Mouse (Mus musculus) limb, embryonic 11.5 days (tissue): ENCODE data around the gene Tcaf3. TPM values are rescaled to one million over a fixed set of nuclear protein-coding genes. Genes with fewer than 3 reads are reported as not detected.

Source experiments
- ATAC-seq: fragments of 200-750 bp; cut with Nextera tagmentation; 2 replicates; pipeline ENCODE4 v1.8.0; 2017; ENCODE audit warnings: low read depth; ENCODE audit not compliant: insufficient number of reproducible peaks, low FRiP score, low TSS enrichment
- DNase-seq: peaks from one replicate; pipeline ENCODE4 v3.0.0-alpha.2; 2015; ENCODE audit warnings: low spot score
- H3K27ac ChIP-seq: fragments of 300-500 bp; sonication (generic); replicated peaks from 2 replicates; pipeline ENCODE4 v1.5.1; 2014; ENCODE audit warnings: low read depth, mild to moderate bottlenecking, low read length
- H3K27me3 ChIP-seq: fragments of 300-500 bp; sonication (generic); 2 replicates; pipeline ENCODE4 v1.6.1; 2014; ENCODE audit warnings: mild to moderate bottlenecking, low read length, mixed read lengths; ENCODE audit not compliant: control insufficient read depth, insufficient read depth
- H3K36me3 ChIP-seq: fragments of 300-500 bp; sonication (generic); 2 replicates; pipeline ENCODE4 v1.6.1; 2014; ENCODE audit warnings: mild to moderate bottlenecking, low read length, moderate library complexity, mixed read lengths; ENCODE audit not compliant: control insufficient read depth, insufficient read depth
- H3K4me1 ChIP-seq: fragments of 300-500 bp; sonication (generic); 2 replicates; pipeline ENCODE4 v1.6.1; 2014; ENCODE audit warnings: low read length, mixed read lengths; ENCODE audit not compliant: control insufficient read depth, insufficient read depth
- H3K4me2 ChIP-seq: fragments of 300-500 bp; sonication (generic); 2 replicates; pipeline ENCODE4 v1.6.1; 2014; ENCODE audit warnings: low read depth, mild to moderate bottlenecking, moderate library complexity; ENCODE audit not compliant: severe bottlenecking
- H3K4me3 ChIP-seq: fragments of 300-500 bp; sonication (generic); 2 replicates; pipeline ENCODE4 v1.5.1; 2014; ENCODE audit warnings: low read depth, low read length
- H3K9ac ChIP-seq: fragments of 300-500 bp; sonication (generic); 2 replicates; pipeline ENCODE4 v1.6.1; 2014; ENCODE audit warnings: mild to moderate bottlenecking, low read length
- H3K9me3 ChIP-seq: fragments of 300-500 bp; sonication (generic); 2 replicates; pipeline ENCODE4 v1.6.1; 2016; ENCODE audit warnings: low read length; ENCODE audit not compliant: control insufficient read depth
- WGBS: fragments of 180-500 bp; shearing (Covaris S2); extraction: QIAGEN DNeasy Blood & Tissue Kit; methylation state at CpG from one replicate; pipeline ENCODE4 v1.1.7; 2014; 5-methylcytosine and 5-hydroxymethylcytosine counted together
- polyA plus RNA-seq: library from polyadenylated mRNA; unstranded; fragments of >200 nt; fragmentation: Nextera tagmentation; extraction: Ambion mirVana; gene quantifications from 2 replicates; pipeline ENCODE4 v1.2.1, GENCODE M21; 2014

Tcaf3 gene
- polyA plus RNA-seq, result not detected in 2 replicates

- Histone ChIP-seq H3K4me3 (no peak within 1 kb of the TSS), H3K27me3 (no peaks in the 10 kb centered on the region), H3K9ac (no peak within 1 kb of the TSS), H3K27ac (no peak within 1 kb of the TSS), H3K4me1 (no peaks in the 10 kb centered on the region), H3K36me3 (no peaks in the 10 kb centered on the region), H3K9me3 (no peaks in the 10 kb centered on the region), H3K4me2 (no peak within 1 kb of the TSS)
- 82% methylated on average over 4 of the region's 4 CpGs for WGBS
- ATAC-seq, result no peak
- DNase-seq, result no peak
Observed at GRCm38 (mm10) chr6:42597592-42597991, at the start of gene Tcaf3. Tcaf3 (minus strand) TSS chr6:42597692.

- under 1% methylated on average over 23 of the region's 23 CpGs for WGBS
- Histone ChIP-seq H3K4me3 (peak within 1 kb of the TSS; percentile 16), H3K4me1 (no peaks in the 10 kb centered on the region), H3K27me3 (no peaks in the 10 kb centered on the region), H3K27ac (no peak within 1 kb of the TSS), H3K9ac (no peak within 1 kb of the TSS), H3K36me3 (no peaks in the 10 kb centered on the region), H3K9me3 (no peaks in the 10 kb centered on the region), H3K4me2 (peak within 1 kb of the TSS; percentile 32; the same call in 1 of the 2 replicates)
- DNase-seq (peak; percentile 92), ATAC-seq (peak; percentile 100)
Observed at GRCm38 (mm10) chr6:42644912-42645549, 47.5 kb upstream of the Tcaf3 start, which contains the start of gene Tcaf2. Tcaf2 (minus strand) TSS chr6:42645254.

GRCm38 (mm10) chr6:42634393-42634792 is 36.9 kb upstream of the Tcaf3 start:
- Histone ChIP-seq H3K36me3 (no peaks in the 10 kb centered on the region), H3K4me2 (no peak overlapping the region), H3K4me3 (no peak overlapping the region), H3K9me3 (no peaks in the 10 kb centered on the region), H3K27ac (no peak overlapping the region), H3K27me3 (no peaks in the 10 kb centered on the region), H3K4me1 (no peaks in the 10 kb centered on the region), H3K9ac (no peak overlapping the region)
- WGBS, result 90% methylated on average over 5 of the region's 5 CpGs
- no peak for ATAC-seq
- no peak for DNase-seq

- Histone ChIP-seq H3K27me3 (no peaks in the 10 kb centered on the region), H3K9me3 (no peaks in the 10 kb centered on the region), H3K9ac (no peak overlapping the region), H3K4me2 (no peak overlapping the region), H3K27ac (no peak overlapping the region), H3K4me1 (no peaks in the 10 kb centered on the region), H3K36me3 (no peaks in the 10 kb centered on the region), H3K4me3 (no peak overlapping the region)
- ATAC-seq (no peak), DNase-seq (no peak)
- 78% methylated on average over 4 of the region's 4 CpGs for WGBS
Observed at GRCm38 (mm10) chr6:42631395-42631794, 33.9 kb upstream of the Tcaf3 start.

- no peak overlapping the region for H3K4me2 ChIP-seq
- H3K4me3 ChIP-seq, result no peak overlapping the region
- DNase-seq (no peak), ATAC-seq (no peak)
- H3K9ac ChIP-seq, result no peak overlapping the region
- H3K27ac ChIP-seq, result no peak overlapping the region
- no peaks in the 10 kb centered on the region for H3K4me1 ChIP-seq
- H3K36me3 ChIP-seq, result no peaks in the 10 kb centered on the region
- no peaks in the 10 kb centered on the region for H3K9me3 ChIP-seq
- H3K27me3 ChIP-seq, result no peaks in the 10 kb centered on the region
- 89% methylated on average over 2 of the region's 2 CpGs for WGBS
Observed at GRCm38 (mm10) chr6:42616904-42617303, 19.4 kb upstream of the Tcaf3 start.

- Histone ChIP-seq H3K27me3 (no peaks in the 10 kb centered on the region), H3K9ac (no peak overlapping the region), H3K27ac (no peak overlapping the region), H3K4me3 (no peak overlapping the region), H3K4me2 (no peak overlapping the region), H3K36me3 (no peaks in the 10 kb centered on the region), H3K4me1 (no peaks in the 10 kb centered on the region), H3K9me3 (no peaks in the 10 kb centered on the region)
- no peak for ATAC-seq
- no peak for DNase-seq
Observed at GRCm38 (mm10) chr6:42612218-42612617, 14.7 kb upstream of the Tcaf3 start.

- Histone ChIP-seq H3K27ac (no peak overlapping the region), H3K4me3 (no peak overlapping the region), H3K4me2 (no peak overlapping the region), H3K4me1 (no peaks in the 10 kb centered on the region), H3K9ac (no peak overlapping the region), H3K36me3 (no peaks in the 10 kb centered on the region), H3K9me3 (no peaks in the 10 kb centered on the region), H3K27me3 (no peaks in the 10 kb centered on the region)
- 79% methylated on average over 4 of the region's 4 CpGs for WGBS
- ATAC-seq (no peak), DNase-seq (no peak)
Observed at GRCm38 (mm10) chr6:42610954-42611522, 13.5 kb upstream of the Tcaf3 start.

GRCm38 (mm10) chr6:42593138-42593882 is 4.2 kb downstream of the Tcaf3 start:
- Histone ChIP-seq H3K27me3 (no peaks in the 10 kb centered on the region), H3K4me1 (no peaks in the 10 kb centered on the region), H3K36me3 (no peaks in the 10 kb centered on the region), H3K4me2 (no peak overlapping the region), H3K9ac (no peak overlapping the region), H3K27ac (no peak overlapping the region), H3K9me3 (no peaks in the 10 kb centered on the region), H3K4me3 (no peak overlapping the region)
- WGBS, result 80% methylated on average over 17 of the region's 17 CpGs
- DNase-seq (no peak), ATAC-seq (no peak)
